Mouse (Mus musculus) gastrocnemius, adult 18-20 months (tissue): Measurements from ENCODE around the gene Metrn. TPM values are rescaled to one million over a fixed set of nuclear protein-coding genes. Genes with fewer than 3 reads are reported as not detected.

Experiments used
- microRNA-seq: library from miRNA; unstranded; fragments of <30 nt; microRNA quantifications from one replicate; pipeline ENCODE4 v1.2.0, GENCODE M21; 2021
- total RNA-seq, 2 experiments: library from RNA; stranded (reverse); gene quantifications; 2 replicates each; pipeline ENCODE4 v1.2.3; 2021

Metrn gene
- total RNA-seq, 2 experiments from 2014 or later = 40.1 to 48.4 TPM

Small RNA genes within 50 kb of the gene (microRNA-seq; reads per million reads assigned to microRNA genes)
- not detected for gene Gm25083
- not detected for gene Mir3082
- gene Mir6966 = not detected

Other genes with a start within 250 kb of the Metrn start
- gene Sox8, start 226.4 kb downstream of the Metrn start, total RNA-seq = under 1 TPM; 0.37 to 0.59 TPM
- gene Lmf1, start 218.1 kb downstream of the Metrn start, total RNA-seq = 10 to 100 TPM; 11.3 to 12.6 TPM
- gene Gng13, start 80.0 kb downstream of the Metrn start, total RNA-seq = not detected
- gene Chtf18, start 69.7 kb downstream of the Metrn start, total RNA-seq = 1 to 10 TPM in 1 of 2 experiments, under 1 TPM in 1; 0.47 to 1.1 TPM
- gene Rpusd1, start 69.5 kb downstream of the Metrn start, total RNA-seq = 1 to 10 TPM; 3.5 to 4.2 TPM
- gene Mslnl, start 61.1 kb downstream of the Metrn start, total RNA-seq = not detected
- under 1 TPM; 0.26 to 0.46 TPM for gene Msln, start 42.8 kb downstream of the Metrn start, total RNA-seq
- 10 to 100 TPM; 27.3 to 29.2 TPM for gene Narfl, start 23.4 kb downstream of the Metrn start, total RNA-seq
- gene Haghl, start 11.5 kb downstream of the Metrn start, total RNA-seq = 10 to 100 TPM; 10.6 to 10.7 TPM
- gene Ccdc78, start 10.6 kb downstream of the Metrn start, total RNA-seq = not detected
- 10 to 100 TPM; 42.2 to 46.8 TPM for gene Fam173a, start 4.2 kb downstream of the Metrn start, total RNA-seq
- not detected for gene AC134908.4, start 1.5 kb downstream of the Metrn start, total RNA-seq
- gene Fbxl16, start 11.9 kb upstream of the Metrn start, total RNA-seq = under 1 TPM; 0.62 to 0.91 TPM
- gene Wdr24, start 26.5 kb upstream of the Metrn start, total RNA-seq = 1 to 10 TPM; 9.6 to 9.8 TPM
- gene Jmjd8, start 31.7 kb upstream of the Metrn start, total RNA-seq = 10 to 100 TPM; 12.6 to 14.2 TPM
- 10 to 100 TPM; 88.4 to 92.9 TPM for gene Stub1, start 36.3 kb upstream of the Metrn start, total RNA-seq
- gene Rhbdl1, start 40.2 kb upstream of the Metrn start, total RNA-seq = 10 to 100 TPM; 10.7 to 14.7 TPM
- 10 to 100 TPM; 10.0 to 11.8 TPM for gene Gm20683, start 44.6 kb upstream of the Metrn start, total RNA-seq
- 10 to 100 TPM; 72.4 to 72.9 TPM for gene Rhot2, start 47.7 kb upstream of the Metrn start, total RNA-seq
- under 1 TPM; 0.55 to 0.64 TPM for gene Wdr90, start 64.4 kb upstream of the Metrn start, total RNA-seq
- 100 to 1,000 TPM in 1 of 2 experiments, 10 to 100 TPM in 1; 84.2 to 102 TPM for gene Mcrip2, start 71.6 kb upstream of the Metrn start, total RNA-seq
- 10 to 100 TPM; 25.4 to 33.4 TPM for gene Mettl26, start 77.9 kb upstream of the Metrn start, total RNA-seq
- under 1 TPM; 0.43 to 0.62 TPM for gene Wfikkn1, start 83.7 kb upstream of the Metrn start, total RNA-seq
- gene Rab40c, start 122.6 kb upstream of the Metrn start, total RNA-seq = 10 to 100 TPM in 1 of 2 experiments, 1 to 10 TPM in 1; 7.6 to 11.1 TPM
- gene Pigq, start 147.8 kb upstream of the Metrn start, total RNA-seq = 10 to 100 TPM; 19.9 to 22.2 TPM
- gene Nhlrc4, start 147.8 kb upstream of the Metrn start, total RNA-seq = not detected
- not detected for gene A930017K11Rik, start 155.4 kb upstream of the Metrn start, total RNA-seq
- gene Capn15, start 188.7 kb upstream of the Metrn start, total RNA-seq = 1 to 10 TPM; 4.4 to 6.5 TPM